Comparison of ENCODE assay signal across 32 mouse cellular contexts in genomic region chr16:31518816-31519215, GRCm38 (mm10).
DNase-seq lines count a peak whose midpoint lies in the region; ATAC-seq and TF ChIP-seq lines count a peak whose summit lies in the region.
"Had no signal": no experiment of that assay in that cellular context is flagged by ENCODE, and none has a peak within 500 bp of the region (broad histone marks: within the 10 kb centered on the region; RNA-seq: fewer than 3 reads in every experiment).

No protein-coding gene starts in this region.

- no peaks in the 10 kb centered on the region for H3K4me1 ChIP-seq in intestine, postnatal 0 days (replicated peaks; ENCODE audit: control insufficient read depth, insufficient read depth, low read length)
- H3K4me1 ChIP-seq in intestine, embryonic 16.5 days (ENCODE audit: control insufficient read depth, insufficient read depth, low read length) = no peaks in the 10 kb centered on the region
- H3K4me1 ChIP-seq in liver, postnatal 0 days (ENCODE audit: insufficient read depth) = peaks cover 4% of the 10 kb centered on the region
- H3K4me1 ChIP-seq in liver, embryonic 11.5 days (replicated peaks; ENCODE audit: control insufficient read depth, insufficient read depth, low read length) = no peaks in the 10 kb centered on the region
- H3K4me1 ChIP-seq: heart, embryonic 12.5 days; limb, embryonic 15.5 days had no signal

- no peaks in the 10 kb centered on the region for H3K36me3 ChIP-seq in intestine, postnatal 0 days (ENCODE audit: control insufficient read depth, insufficient read depth)
- no peaks in the 10 kb centered on the region for H3K36me3 ChIP-seq in intestine, embryonic 16.5 days (ENCODE audit: control insufficient read depth, insufficient read depth, low read length)
- no peaks in the 10 kb centered on the region for H3K36me3 ChIP-seq in liver, postnatal 0 days (replicated peaks; ENCODE audit: insufficient read depth, low read length)
- no peaks in the 10 kb centered on the region for H3K36me3 ChIP-seq in liver, embryonic 11.5 days (ENCODE audit: control insufficient read depth, insufficient read depth, low read length)
- H3K36me3 ChIP-seq: heart, embryonic 12.5 days; hindbrain, embryonic 13.5 days; limb, embryonic 10.5 days; limb, embryonic 15.5 days; midbrain, embryonic 13.5 days; neural tube, embryonic 15.5 days had no signal

- H3K27me3 ChIP-seq in intestine, postnatal 0 days (replicated peaks; ENCODE audit: control insufficient read depth, insufficient read depth, low read length) = no peaks in the 10 kb centered on the region
- H3K27me3 ChIP-seq in intestine, embryonic 16.5 days (replicated peaks; ENCODE audit: control insufficient read depth, insufficient read depth, low read length) = no peaks in the 10 kb centered on the region
- no peaks in the 10 kb centered on the region for H3K27me3 ChIP-seq in liver, postnatal 0 days (ENCODE audit: insufficient read depth, low read length)
- H3K27me3 ChIP-seq in liver, embryonic 11.5 days (replicated peaks; ENCODE audit: control insufficient read depth, insufficient read depth, low read length) = no peaks in the 10 kb centered on the region
- H3K27me3 ChIP-seq: heart, embryonic 12.5 days; hindbrain, embryonic 13.5 days; limb, embryonic 15.5 days; neural tube, embryonic 15.5 days had no signal

- H3K9me3 ChIP-seq in intestine, postnatal 0 days (ENCODE audit: control insufficient read depth) = no peaks in the 10 kb centered on the region
- H3K9me3 ChIP-seq in intestine, embryonic 16.5 days (ENCODE audit: control insufficient read depth, low read length) = peaks cover 6% of the 10 kb centered on the region; the same call in 1 of the 2 replicates
- H3K9me3 ChIP-seq in liver, postnatal 0 days (ENCODE audit: low read length) = no peaks in the 10 kb centered on the region
- no peaks in the 10 kb centered on the region for H3K9me3 ChIP-seq in liver, embryonic 11.5 days (ENCODE audit: control insufficient read depth, low read length)
- H3K9me3 ChIP-seq: heart, embryonic 12.5 days; hindbrain, embryonic 13.5 days; limb, embryonic 10.5 days; limb, embryonic 15.5 days; neural tube, embryonic 15.5 days had no signal

- H3K4me3 ChIP-seq in intestine, postnatal 0 days (ENCODE audit: low read depth, low read length) = no peak overlapping the region
- no peak overlapping the region for H3K4me3 ChIP-seq in intestine, embryonic 16.5 days (ENCODE audit: low read length)
- H3K4me3 ChIP-seq in liver, postnatal 0 days (ENCODE audit: low read depth, low read length) = no peak overlapping the region
- no peak overlapping the region for H3K4me3 ChIP-seq in liver, embryonic 11.5 days (ENCODE audit: low read depth, low read length)
- H3K4me3 ChIP-seq: erythroblast, embryonic 14.5 days; heart, embryonic 12.5 days; hindbrain, embryonic 13.5 days; limb, embryonic 10.5 days; limb, embryonic 15.5 days; midbrain, embryonic 13.5 days; neural tube, embryonic 15.5 days had no signal

- H3K27ac ChIP-seq in intestine, postnatal 0 days (ENCODE audit: low read depth, low read length) = no peak overlapping the region
- H3K27ac ChIP-seq in intestine, embryonic 16.5 days (ENCODE audit: low read length) = no peak overlapping the region
- H3K27ac ChIP-seq in liver, postnatal 0 days (ENCODE audit: low read depth) = no peak overlapping the region
- no peak overlapping the region for H3K27ac ChIP-seq in liver, embryonic 11.5 days (ENCODE audit: low read depth, low read length)
- H3K27ac ChIP-seq: hindbrain, embryonic 13.5 days; limb, embryonic 10.5 days; limb, embryonic 15.5 days; macrophage; midbrain, embryonic 13.5 days; neural tube, embryonic 15.5 days had no signal

- no peak for DNase-seq in liver, postnatal 0 days
- DNase-seq in liver, embryonic 11.5 days (ENCODE audit: low spot score) = no peak
- DNase-seq in ES-CJ7 (ENCODE audit: low read depth, low spot score) (peak; percentile 39), ZHBTc4 (ENCODE audit: low read depth, low spot score) (peak; percentile 53)
- DNase-seq in urinary bladder, postnatal 4 days (ENCODE audit: low spot score in 2 of 2) = no peak
- DNase-seq in ovary, postnatal 10 days (ENCODE audit: low spot score) = no peak
- DNase-seq: adrenal gland, adult 2 months; adrenal gland, postnatal 36 days; cerebellum, adult 18-20 months; cerebellum, postnatal 14 days; gastrocnemius, postnatal 10 days; heart, postnatal 4 days; kidney, adult 9 months; kidney, postnatal 14 days; layer of hippocampus, postnatal 36 days; right cerebral cortex, postnatal 25 days; spleen, adult 18-20 months; thymus, adult 18-20 months; thymus, postnatal 36 days had no signal

- TF ChIP-seq EP300 in liver, postnatal 0 days (IDR thresholded peaks at IDR 0.05; ENCODE audit: low read depth) = no peak

- peak; percentile 26; the same call in 1 of the 2 replicates for TF ChIP-seq CTCF in intestine, postnatal 0 days (IDR thresholded peaks at IDR 0.05; ENCODE audit: low read depth)
- TF ChIP-seq CTCF in liver, postnatal 0 days (IDR thresholded peaks at IDR 0.05; ENCODE audit: low read depth) = peak; percentile 17; the same call in 1 of the 2 replicates

- no peak for ATAC-seq in intestine, postnatal 0 days
- ATAC-seq in intestine, embryonic 16.5 days = no peak
- ATAC-seq in liver, postnatal 0 days = no peak
- ATAC-seq in liver, embryonic 11.5 days (replicated peaks; ENCODE audit: low FRiP score) = no peak
- ATAC-seq: activated CD4-positive, CD25-positive, alpha-beta regulatory T cell, adult 4 months; CD4-positive, CD25-positive, alpha-beta regulatory T cell, adult 4 months; inflammation-experienced regulatory T-cells, adult 6 months; midbrain, embryonic 13.5 days had no signal

- 93% methylated on average over 3 of the region's 3 CpGs for WGBS in intestine, postnatal 0 days
- 94% methylated on average over 3 of the region's 3 CpGs for WGBS in intestine, embryonic 16.5 days
- WGBS in liver, postnatal 0 days (ENCODE audit: insufficient replicate concordance) = 88% methylated on average over 3 of the region's 3 CpGs
- WGBS in liver, embryonic 11.5 days = 89% methylated on average over 3 of the region's 3 CpGs

- no peak overlapping the region for H3K9ac ChIP-seq in intestine, postnatal 0 days (ENCODE audit: low read depth, low read length)
- H3K9ac ChIP-seq in intestine, embryonic 16.5 days (ENCODE audit: low read depth, low read length) = no peak overlapping the region
- no peak overlapping the region for H3K9ac ChIP-seq in liver, postnatal 0 days (replicated peaks)
- no peak overlapping the region for H3K9ac ChIP-seq in liver, embryonic 11.5 days (ENCODE audit: low read depth, low read length)
- H3K9ac ChIP-seq: heart, embryonic 12.5 days; hindbrain, embryonic 13.5 days; limb, embryonic 15.5 days; midbrain, embryonic 13.5 days; neural tube, embryonic 15.5 days had no signal

- no peak overlapping the region for H3K4me2 ChIP-seq in intestine, postnatal 0 days (replicated peaks; ENCODE audit: low read depth)
- no peak overlapping the region for H3K4me2 ChIP-seq in intestine, embryonic 16.5 days (ENCODE audit: low read depth, low read length)
- no peak overlapping the region for H3K4me2 ChIP-seq in liver, postnatal 0 days (ENCODE audit: low read depth, low read length)
- H3K4me2 ChIP-seq in liver, embryonic 11.5 days = no peak overlapping the region
- H3K4me2 ChIP-seq: heart, embryonic 12.5 days; hindbrain, embryonic 13.5 days; limb, embryonic 15.5 days; midbrain, embryonic 13.5 days; neural tube, embryonic 15.5 days had no signal

Comparison
In these comparisons a context has a peak if more than half of its experiments do, and no peak if none do; other contexts are left out.
1. DNase-seq: peak in ES-CJ7 (single experiment) and ZHBTc4 (single experiment); none in liver, postnatal 0 days (single experiment), liver, embryonic 11.5 days (single experiment), urinary bladder, postnatal 4 days (0 of 2) and ovary, postnatal 10 days (single experiment).